In genomic region chr2:156764747-156765146, GRCm38 (mm10) we compare ENCODE assay signal across 27 mouse cellular contexts. TPM values are rescaled to one million over a fixed set of nuclear protein-coding genes. Genes with fewer than 3 reads are reported as not detected.
DNase-seq lines count a peak whose midpoint lies in the region; ATAC-seq and TF ChIP-seq lines count a peak whose summit lies in the region.
"Had no signal": no experiment of that assay in that cellular context is flagged by ENCODE, and none has a peak within 500 bp of the region (broad histone marks: within the 10 kb centered on the region; RNA-seq: fewer than 3 reads in every experiment).

No protein-coding gene starts in this region.

- peaks cover 34% of the 10 kb centered on the region for H3K36me3 ChIP-seq in heart, embryonic 15.5 days
- H3K36me3 ChIP-seq in heart, adult 2 months (ENCODE audit: control insufficient read depth, insufficient read depth, low read length), result no peaks in the 10 kb centered on the region
- peaks cover 39% of the 10 kb centered on the region for H3K36me3 ChIP-seq in midbrain, postnatal 0 days (ENCODE audit: insufficient read depth, low read length)
- H3K36me3 ChIP-seq in midbrain, embryonic 13.5 days, result peaks cover 59% of the 10 kb centered on the region
- peaks cover 45% of the 10 kb centered on the region for H3K36me3 ChIP-seq in limb, embryonic 15.5 days

- TF ChIP-seq CTCF in heart, adult 2 months (IDR thresholded peaks at IDR 0.05), result no peak
- TF ChIP-seq CTCF in midbrain, postnatal 0 days (IDR thresholded peaks at IDR 0.05), result no peak

- no peak for TF ChIP-seq POLR2A in heart, adult 2 months (IDR thresholded peaks at IDR 0.05; ENCODE audit: insufficient read depth, low read depth, low read length)

- peaks cover 19% of the 10 kb centered on the region for H3K4me1 ChIP-seq in heart, embryonic 15.5 days (replicated peaks)
- no peaks in the 10 kb centered on the region for H3K4me1 ChIP-seq in heart, adult 2 months (ENCODE audit: control insufficient read depth, insufficient read depth, low read length)
- H3K4me1 ChIP-seq in midbrain, postnatal 0 days (ENCODE audit: insufficient read depth, low read length), result no peaks in the 10 kb centered on the region
- H3K4me1 ChIP-seq in midbrain, embryonic 13.5 days (replicated peaks), result no peaks in the 10 kb centered on the region
- H3K4me1 ChIP-seq in limb, embryonic 15.5 days, result peaks cover 20% of the 10 kb centered on the region
- H3K4me1 ChIP-seq: forebrain, embryonic 12.5 days; hindbrain, embryonic 12.5 days had no signal

- TF ChIP-seq EP300 in heart, adult 2 months (IDR thresholded peaks at IDR 0.05; ENCODE audit: insufficient read depth, low read depth, low read length), result no peak

- no peak overlapping the region for H3K4me2 ChIP-seq in heart, embryonic 15.5 days
- H3K4me2 ChIP-seq in midbrain, postnatal 0 days (ENCODE audit: low read depth, low read length, poor library complexity, severe bottlenecking), result no peak overlapping the region
- no peak overlapping the region for H3K4me2 ChIP-seq in midbrain, embryonic 13.5 days (replicated peaks)
- no peak overlapping the region for H3K4me2 ChIP-seq in limb, embryonic 15.5 days
- H3K4me2 ChIP-seq: embryonic facial prominence, embryonic 12.5 days; forebrain, embryonic 12.5 days; hindbrain, embryonic 12.5 days; kidney, embryonic 15.5 days; midbrain, embryonic 11.5 days had no signal

- intact Hi-C loops in heart, postnatal 25 days (cut with DNase I), result no loop called here
- intact Hi-C loops in heart, adult 2 months (cut with DNase I), result no loop called here

- H3K27ac ChIP-seq in heart, embryonic 15.5 days, result peak overlapping the region; percentile 44
- H3K27ac ChIP-seq in heart, adult 2 months, result no peak overlapping the region
- H3K27ac ChIP-seq in midbrain, postnatal 0 days (ENCODE audit: low read depth, low read length), result peak overlapping the region; percentile 26; the same call in 1 of the 2 replicates
- no peak overlapping the region for H3K27ac ChIP-seq in midbrain, embryonic 13.5 days
- H3K27ac ChIP-seq in limb, embryonic 15.5 days, result 0 out of 2 replicates have a peak overlapping the region, but pooled peaks have one; percentile 8
- H3K27ac ChIP-seq: embryonic facial prominence, embryonic 12.5 days; forebrain, embryonic 12.5 days; hindbrain, embryonic 12.5 days; kidney, embryonic 15.5 days had no signal

- ATAC-seq in heart, embryonic 15.5 days (replicated peaks; ENCODE audit: insufficient number of reproducible peaks, insufficient read depth, low FRiP score, low read depth), result no peak
- ATAC-seq in midbrain, postnatal 0 days (ENCODE audit: low FRiP score), result no peak
- ATAC-seq in midbrain, embryonic 13.5 days, result no peak
- no peak for ATAC-seq in limb, embryonic 15.5 days (ENCODE audit: insufficient number of reproducible peaks, low FRiP score, low TSS enrichment, low read depth)
- ATAC-seq: activated CD4-positive, CD25-positive, alpha-beta regulatory T cell, adult 4 months; intestine, postnatal 0 days had no signal

- no peaks in the 10 kb centered on the region for H3K27me3 ChIP-seq in heart, embryonic 15.5 days
- no peaks in the 10 kb centered on the region for H3K27me3 ChIP-seq in heart, adult 2 months (ENCODE audit: control insufficient read depth, insufficient read depth, low read length)
- no peaks in the 10 kb centered on the region for H3K27me3 ChIP-seq in midbrain, postnatal 0 days (ENCODE audit: insufficient read depth, low read length)
- H3K27me3 ChIP-seq in midbrain, embryonic 13.5 days, result no peaks in the 10 kb centered on the region
- H3K27me3 ChIP-seq in limb, embryonic 15.5 days, result no peaks in the 10 kb centered on the region
- H3K27me3 ChIP-seq: embryonic facial prominence, embryonic 12.5 days; forebrain, embryonic 12.5 days; hindbrain, embryonic 12.5 days; kidney, embryonic 15.5 days had no signal

- DNase-seq in heart, adult 11 months, result peak; percentile 92
- DNase-seq in heart, postnatal 25 days (ENCODE audit: low spot score), result no peak
- no peak for DNase-seq in heart, adult 2 months
- no peak for DNase-seq in midbrain, postnatal 0 days (ENCODE audit: low spot score)
- DNase-seq in lung, postnatal 25 days (ENCODE audit: low spot score), result no peak
- DNase-seq: adrenal gland, postnatal 10 days; cerebellum, adult 18-20 months; cerebellum, postnatal 14 days; kidney, postnatal 4 days; lung, adult 18-20 months; lung, postnatal 10 days; right cerebral cortex, postnatal 14 days; spleen, adult 18-20 months had no signal

- 51% methylated on average over 4 of the region's 4 CpGs for WGBS in heart, embryonic 15.5 days
- WGBS in heart, adult 2 months, result 50% methylated on average over 4 of the region's 4 CpGs
- 69% methylated on average over 4 of the region's 4 CpGs for WGBS in midbrain, postnatal 0 days
- WGBS in midbrain, embryonic 13.5 days, result 75% methylated on average over 4 of the region's 4 CpGs
- 55% methylated on average over 4 of the region's 4 CpGs for WGBS in limb, embryonic 15.5 days

- H3K79me2 ChIP-seq in heart, adult 2 months (replicated peaks; ENCODE audit: control insufficient read depth, insufficient read depth, low read length), result no peaks in the 10 kb centered on the region

- H3K9me3 ChIP-seq in heart, embryonic 15.5 days (replicated peaks), result no peaks in the 10 kb centered on the region
- no peaks in the 10 kb centered on the region for H3K9me3 ChIP-seq in midbrain, postnatal 0 days (ENCODE audit: low read length)
- no peaks in the 10 kb centered on the region for H3K9me3 ChIP-seq in midbrain, embryonic 13.5 days
- H3K9me3 ChIP-seq in limb, embryonic 15.5 days, result no peaks in the 10 kb centered on the region
- H3K9me3 ChIP-seq: embryonic facial prominence, embryonic 12.5 days; forebrain, embryonic 12.5 days; G1E; hindbrain, embryonic 12.5 days; kidney, embryonic 15.5 days had no signal

- no peak overlapping the region; the same call in 1 of the 2 replicates for H3K9ac ChIP-seq in heart, embryonic 15.5 days
- H3K9ac ChIP-seq in heart, adult 2 months (ENCODE audit: low read depth, low read length), result no peak overlapping the region
- no peak overlapping the region for H3K9ac ChIP-seq in midbrain, postnatal 0 days (replicated peaks; ENCODE audit: low read length, poor library complexity, severe bottlenecking)
- no peak overlapping the region for H3K9ac ChIP-seq in midbrain, embryonic 13.5 days (replicated peaks)
- no peak overlapping the region for H3K9ac ChIP-seq in limb, embryonic 15.5 days
- H3K9ac ChIP-seq: embryonic facial prominence, embryonic 12.5 days; forebrain, embryonic 12.5 days; hindbrain, embryonic 12.5 days; kidney, embryonic 15.5 days had no signal

- no peak overlapping the region for H3K4me3 ChIP-seq in heart, embryonic 15.5 days
- no peak overlapping the region for H3K4me3 ChIP-seq in heart, adult 2 months
- H3K4me3 ChIP-seq in midbrain, postnatal 0 days (ENCODE audit: low read depth, low read length), result no peak overlapping the region
- no peak overlapping the region for H3K4me3 ChIP-seq in midbrain, embryonic 13.5 days (replicated peaks)
- H3K4me3 ChIP-seq in limb, embryonic 15.5 days, result no peak overlapping the region
- H3K4me3 ChIP-seq: embryonic facial prominence, embryonic 12.5 days; erythroblast, embryonic 14.5 days; forebrain, embryonic 12.5 days; hindbrain, embryonic 12.5 days; kidney, embryonic 15.5 days had no signal

RNA-seq across cellular contexts. Expression of gene Myl9, which starts 10.5 kb away (rescaled TPM):
- 100 to 1,000 TPM; 200 to 205 TPM for total RNA-seq in heart, postnatal 25 days (2021)
- polyA plus RNA-seq in heart, embryonic 15.5 days (2015; fragmentation: Nextera tagmentation; extraction: Ambion mirVana), result 1,553 and 1,598 TPM in 2 replicates
- 100 to 1,000 TPM in 1 of 2 experiments, 10 to 100 TPM in 1; 86.6 to 107 TPM for total RNA-seq in heart, adult 2 months (2021)
- 176 and 204 TPM in 2 replicates for polyA plus RNA-seq in heart, adult 2 months (2012; rRNA removed)
- total RNA-seq in midbrain, postnatal 0 days (2014; rRNA removed), result 27.4 and 30.7 TPM in 2 replicates
- 33.8 and 38.4 TPM in 2 replicates for polyA plus RNA-seq in midbrain, postnatal 0 days (2015; fragmentation: Nextera tagmentation; extraction: Ambion mirVana)
- polyA plus RNA-seq in midbrain, embryonic 13.5 days (2015; fragmentation: Nextera tagmentation; extraction: Ambion mirVana), result 33.0 and 37.4 TPM in 2 replicates
- 219 and 273 TPM in 2 replicates for polyA plus RNA-seq in limb, embryonic 15.5 days (2015; fragmentation: Nextera tagmentation; extraction: Ambion mirVana)
- total RNA-seq: granulocyte monocyte progenitor cell, adult 5-6 weeks; megakaryocyte progenitor cell, adult 5-6 weeks had no signal
- polyA plus RNA-seq: activated CD4-positive, CD25-positive, alpha-beta regulatory T cell, adult 4 months had no signal

Comparison
In these comparisons a context has a peak if more than half of its experiments do, and no peak if none do; other contexts are left out.
1. H3K27ac ChIP-seq: peak in heart, embryonic 15.5 days (single experiment), midbrain, postnatal 0 days (single experiment) and limb, embryonic 15.5 days (single experiment); none in heart, adult 2 months (single experiment) and midbrain, embryonic 13.5 days (single experiment).